In genomic region chr15:88837199-88837932, GRCm38 (mm10) we compare ENCODE assay signal across 8 mouse cellular contexts. TPM values are rescaled to one million over a fixed set of nuclear protein-coding genes. Genes with fewer than 3 reads are reported as not detected.
DNase-seq lines count a peak whose midpoint lies in the region; ATAC-seq and TF ChIP-seq lines count a peak whose summit lies in the region.

No protein-coding gene starts in this region.

- peak overlapping the region; percentile 86 for H3K4me2 ChIP-seq in intestine, embryonic 15.5 days (replicated peaks)
- H3K4me2 ChIP-seq in limb, embryonic 14.5 days (replicated peaks; ENCODE audit: low read depth, low read length, severe bottlenecking): peak overlapping the region; percentile 74
- peak overlapping the region; percentile 71 for H3K4me2 ChIP-seq in midbrain, embryonic 13.5 days (replicated peaks)

- H3K36me3 ChIP-seq in intestine, embryonic 15.5 days: no peaks in the 10 kb centered on the region
- H3K36me3 ChIP-seq in limb, embryonic 14.5 days (ENCODE audit: control insufficient read depth, insufficient read depth, low read length): no peaks in the 10 kb centered on the region
- no peaks in the 10 kb centered on the region for H3K36me3 ChIP-seq in midbrain, embryonic 13.5 days

- H3K4me3 ChIP-seq in left cerebral cortex, adult 2 months: peak overlapping the region; percentile 49
- H3K4me3 ChIP-seq in intestine, embryonic 15.5 days (replicated peaks): peak overlapping the region; percentile 49
- H3K4me3 ChIP-seq in limb, embryonic 14.5 days (replicated peaks; ENCODE audit: low read length): peak overlapping the region; percentile 38
- H3K4me3 ChIP-seq in midbrain, embryonic 13.5 days (replicated peaks): peak overlapping the region; percentile 49

- intact Hi-C loops in left cerebral cortex, adult 2 months (cut with DNase I): loop anchor here (1.0 kb wide), 1 partner anchor 27 kb away; no protein-coding TSS in a partner anchor

- ATAC-seq in granulocyte monocyte progenitor cell, adult 5-6 weeks (replicated peaks; ENCODE audit: poor library complexity, severe bottlenecking): peak; percentile 76
- ATAC-seq in intestine, embryonic 15.5 days: peak; percentile 89
- ATAC-seq in limb, embryonic 14.5 days (ENCODE audit: low FRiP score, low read depth): no peak
- ATAC-seq in midbrain, embryonic 13.5 days: peak; percentile 66

- peak; percentile 18; the same call in 1 of the 2 replicates for TF ChIP-seq CTCF in left cerebral cortex, adult 2 months (IDR thresholded peaks at IDR 0.05)
- TF ChIP-seq CTCF in brain, embryonic 14.5 days (IDR thresholded peaks at IDR 0.05; ENCODE audit: borderline replicate concordance, extremely low read depth, insufficient read depth, insufficient read length): peak; percentile 11; the same call in 1 of the 2 replicates

- no peaks in the 10 kb centered on the region for H3K27me3 ChIP-seq in intestine, embryonic 15.5 days (replicated peaks)
- H3K27me3 ChIP-seq in limb, embryonic 14.5 days (ENCODE audit: control insufficient read depth, insufficient read depth, low read length): no peaks in the 10 kb centered on the region
- H3K27me3 ChIP-seq in midbrain, embryonic 13.5 days: peaks cover 8% of the 10 kb centered on the region; the same call in 1 of the 2 replicates

- peaks cover 22% of the 10 kb centered on the region for H3K4me1 ChIP-seq in intestine, embryonic 15.5 days (replicated peaks)
- H3K4me1 ChIP-seq in limb, embryonic 14.5 days (ENCODE audit: control insufficient read depth, insufficient read depth, low read length): peaks cover 29% of the 10 kb centered on the region
- H3K4me1 ChIP-seq in midbrain, embryonic 13.5 days (replicated peaks): peaks cover 21% of the 10 kb centered on the region

- H3K9ac ChIP-seq in intestine, embryonic 15.5 days: peak overlapping the region; percentile 41
- peak overlapping the region; percentile 56 for H3K9ac ChIP-seq in limb, embryonic 14.5 days (ENCODE audit: low read depth, low read length, severe bottlenecking)
- peak overlapping the region; percentile 65 for H3K9ac ChIP-seq in midbrain, embryonic 13.5 days (replicated peaks)

- under 1% methylated on average over 39 of the region's 39 CpGs for WGBS in intestine, embryonic 15.5 days
- WGBS in limb, embryonic 14.5 days: 2% methylated on average over 27 of the region's 39 CpGs
- WGBS in midbrain, embryonic 13.5 days: under 1% methylated on average over 39 of the region's 39 CpGs

- TF ChIP-seq POLR2A in brain, embryonic 14.5 days (IDR thresholded peaks at IDR 0.05; ENCODE audit: borderline replicate concordance, extremely low read depth, insufficient read depth, insufficient read length, poor library complexity, severe bottlenecking): no peak
- TF ChIP-seq POLR2A in limb, embryonic 14.5 days (IDR thresholded peaks at IDR 0.05; ENCODE audit: borderline replicate concordance, extremely low read depth, insufficient read depth, insufficient read length): 0 out of 2 replicates have a peak, but pooled peaks have one; percentile 6

- peak; percentile 36 to 55 for DNase-seq in left cerebral cortex, adult 2 months (ENCODE audit: extremely low spot score in 1 of 2, low spot score in 2 of 2)
- no peak for DNase-seq in left cerebral cortex, adult 11 months (ENCODE audit: low spot score)
- DNase-seq in brain, embryonic 14.5 days (ENCODE audit: low read depth): peak; percentile 72
- DNase-seq in limb, embryonic 14.5 days (ENCODE audit: low spot score): peak; percentile 26
- peak; percentile 24 for DNase-seq in thymus, postnatal 0 days (ENCODE audit: low spot score)

- H3K9me3 ChIP-seq in intestine, embryonic 15.5 days: no peaks in the 10 kb centered on the region
- no peaks in the 10 kb centered on the region for H3K9me3 ChIP-seq in limb, embryonic 14.5 days (ENCODE audit: control insufficient read depth, low read length)
- no peaks in the 10 kb centered on the region for H3K9me3 ChIP-seq in midbrain, embryonic 13.5 days

- H3K27ac ChIP-seq in left cerebral cortex, adult 2 months: peak overlapping the region; percentile 75
- H3K27ac ChIP-seq in intestine, embryonic 15.5 days: peak overlapping the region; percentile 70
- H3K27ac ChIP-seq in limb, embryonic 14.5 days (replicated peaks; ENCODE audit: low read depth, low read length): no peak overlapping the region
- H3K27ac ChIP-seq in midbrain, embryonic 13.5 days: no peak overlapping the region

RNA-seq across cellular contexts. Expression of gene Creld2, which starts 17.9 kb away (rescaled TPM):
- 10 to 100 TPM; 22.1 to 26.3 TPM for total RNA-seq in left cerebral cortex, adult 2 months (2021)
- polyA plus RNA-seq in brain, embryonic 14.5 days (2012; rRNA removed): 41.8 and 48.8 TPM in 2 replicates
- total RNA-seq in granulocyte monocyte progenitor cell, adult 5-6 weeks (2014; fragmentation: Nextera tagmentation): 72.9 and 76.0 TPM in 2 replicates
- total RNA-seq in granulocyte monocyte progenitor cell, adult 5-6 weeks (2017): 138 and 139 TPM in 2 replicates
- 97.9 and 131 TPM in 2 replicates for polyA plus RNA-seq in intestine, embryonic 15.5 days (2015; fragmentation: Nextera tagmentation; extraction: Ambion mirVana)
- polyA plus RNA-seq in limb, embryonic 14.5 days (2012; rRNA removed): 59.3 and 79.1 TPM in 2 replicates
- 74.9 and 85.9 TPM in 2 replicates for polyA plus RNA-seq in limb, embryonic 14.5 days (2014; fragmentation: Nextera tagmentation; extraction: Ambion mirVana)
- polyA plus RNA-seq in midbrain, embryonic 13.5 days (2015; fragmentation: Nextera tagmentation; extraction: Ambion mirVana): 55.7 and 56.2 TPM in 2 replicates
- 63.6 and 78.9 TPM in 2 replicates for polyA plus RNA-seq in thymus, postnatal 0 days (2015; fragmentation: Nextera tagmentation; extraction: Ambion mirVana)

RNA-seq across cellular contexts. Expression of gene Alg12, which starts 18.2 kb away (rescaled TPM):
- 10 to 100 TPM; 13.3 to 14.4 TPM for total RNA-seq in left cerebral cortex, adult 2 months (2021)
- 14.2 and 15.4 TPM in 2 replicates for polyA plus RNA-seq in brain, embryonic 14.5 days (2012; rRNA removed)
- 12.9 and 14.2 TPM in 2 replicates for total RNA-seq in granulocyte monocyte progenitor cell, adult 5-6 weeks (2014; fragmentation: Nextera tagmentation)
- 3.5 and 11.6 TPM in 2 replicates for total RNA-seq in granulocyte monocyte progenitor cell, adult 5-6 weeks (2017)
- polyA plus RNA-seq in intestine, embryonic 15.5 days (2015; fragmentation: Nextera tagmentation; extraction: Ambion mirVana): 12.7 and 14.0 TPM in 2 replicates
- 17.9 and 21.7 TPM in 2 replicates for polyA plus RNA-seq in limb, embryonic 14.5 days (2012; rRNA removed)
- 12.1 and 12.2 TPM in 2 replicates for polyA plus RNA-seq in limb, embryonic 14.5 days (2014; fragmentation: Nextera tagmentation; extraction: Ambion mirVana)
- 7.4 and 7.5 TPM in 2 replicates for polyA plus RNA-seq in midbrain, embryonic 13.5 days (2015; fragmentation: Nextera tagmentation; extraction: Ambion mirVana)
- polyA plus RNA-seq in thymus, postnatal 0 days (2015; fragmentation: Nextera tagmentation; extraction: Ambion mirVana): 6.4 and 7.4 TPM in 2 replicates

RNA-seq across cellular contexts. Expression of gene Pim3, which starts 24.6 kb away (rescaled TPM):
- 10 to 100 TPM; 46.8 to 50.0 TPM for total RNA-seq in left cerebral cortex, adult 2 months (2021)
- polyA plus RNA-seq in brain, embryonic 14.5 days (2012; rRNA removed): 14.7 and 18.5 TPM in 2 replicates
- 13.8 and 14.6 TPM in 2 replicates for total RNA-seq in granulocyte monocyte progenitor cell, adult 5-6 weeks (2014; fragmentation: Nextera tagmentation)
- 13.0 and 21.3 TPM in 2 replicates for total RNA-seq in granulocyte monocyte progenitor cell, adult 5-6 weeks (2017)
- polyA plus RNA-seq in intestine, embryonic 15.5 days (2015; fragmentation: Nextera tagmentation; extraction: Ambion mirVana): 53.8 and 54.5 TPM in 2 replicates
- 15.2 and 20.6 TPM in 2 replicates for polyA plus RNA-seq in limb, embryonic 14.5 days (2012; rRNA removed)
- 38.1 and 47.8 TPM in 2 replicates for polyA plus RNA-seq in limb, embryonic 14.5 days (2014; fragmentation: Nextera tagmentation; extraction: Ambion mirVana)
- polyA plus RNA-seq in midbrain, embryonic 13.5 days (2015; fragmentation: Nextera tagmentation; extraction: Ambion mirVana): 42.0 and 47.6 TPM in 2 replicates
- polyA plus RNA-seq in thymus, postnatal 0 days (2015; fragmentation: Nextera tagmentation; extraction: Ambion mirVana): 40.2 and 43.8 TPM in 2 replicates

Comparison
In these comparisons a context has a peak if more than half of its experiments do, and no peak if none do; other contexts are left out.
1. H3K27ac ChIP-seq: peak in left cerebral cortex, adult 2 months (single experiment) and intestine, embryonic 15.5 days (single experiment); none in limb, embryonic 14.5 days (single experiment) and midbrain, embryonic 13.5 days (single experiment).
2. Peak in every context shown above with its lines, with median percentiles within 50 percentile points of each other: H3K4me3 ChIP-seq, H3K4me2 ChIP-seq and H3K9ac ChIP-seq.